Mouse (Mus musculus): ENCODE measurements around the gene Sema6b.

- TF ChIP-seq MYOD1 (IDR thresholded peaks at IDR 0.05; ENCODE audit: control insufficient read depth in 1 of 3, insufficient read length in 2 of 3, low read depth in 2 of 3) (no peak), POLR2A (IDR thresholded peaks at IDR 0.05; ENCODE audit: insufficient read length, low read depth) (no peak), USF1 (IDR thresholded peaks at IDR 0.05; ENCODE audit: low read depth) (no peak), E2F4 (IDR thresholded peaks at IDR 0.05; ENCODE audit: insufficient read depth) (no peak), MAX (IDR thresholded peaks at IDR 0.05; ENCODE audit: low read depth) (no peak), CEBPB (IDR thresholded peaks at IDR 0.05; ENCODE audit: insufficient read depth, poor library complexity, severe bottlenecking) (no peak), SRF (IDR thresholded peaks at IDR 0.05; ENCODE audit: control insufficient read depth, insufficient read length, low read depth) (no peak), TCF12 (IDR thresholded peaks at IDR 0.05; ENCODE audit: insufficient read depth, poor library complexity, severe bottlenecking) (no peak), POLR2AphosphoS2 (IDR thresholded peaks at IDR 0.05; ENCODE audit: insufficient read length, low read depth) (no peak), MYOG (IDR thresholded peaks at IDR 0.05; ENCODE audit: control insufficient read depth in 1 of 3, insufficient read depth in 1 of 3, insufficient read length in 2 of 3, low read depth in 2 of 3) (no peak), REST (IDR thresholded peaks at IDR 0.05; ENCODE audit: insufficient read depth, insufficient read length) (no peak)
Measured at GRCm38 (mm10) chr17:56175416-56175815, 35.3 kb upstream of the Sema6b start.

Measured in myocyte (in vitro differentiated cells).